Mouse (Mus musculus) heart, embryonic 15.5 days (tissue): ENCODE results near the gene Xylt1. TPM values are rescaled to one million over a fixed set of nuclear protein-coding genes. Genes with fewer than 3 reads are reported as not detected.

ENCODE experiments used
- ATAC-seq: fragments of 200-750 bp; cut with Nextera tagmentation; replicated peaks from 2 replicates; pipeline ENCODE4 v1.8.0; 2017; ENCODE audit warnings: low read depth, moderate TSS enrichment; ENCODE audit not compliant: insufficient number of reproducible peaks, insufficient read depth, low FRiP score
- H3K27ac ChIP-seq: fragments of 300-500 bp; sonication (generic); 2 replicates; pipeline ENCODE4 v1.5.1; 2015; ENCODE audit warnings: mild to moderate bottlenecking, inconsistent platforms
- H3K27me3 ChIP-seq: fragments of 300-500 bp; sonication (generic); 2 replicates; pipeline ENCODE4 v1.6.1; 2015; ENCODE audit warnings: inconsistent platforms
- H3K36me3 ChIP-seq: fragments of 300-500 bp; sonication (generic); 2 replicates; pipeline ENCODE4 v1.6.1; 2015; ENCODE audit warnings: mild to moderate bottlenecking, inconsistent platforms
- H3K4me1 ChIP-seq: fragments of 300-500 bp; sonication (generic); replicated peaks from 2 replicates; pipeline ENCODE4 v1.6.1; 2015; ENCODE audit warnings: inconsistent platforms
- H3K4me2 ChIP-seq: fragments of 300-500 bp; sonication (generic); 2 replicates; pipeline ENCODE4 v1.6.1; 2015; ENCODE audit warnings: inconsistent platforms, mild to moderate bottlenecking, moderate library complexity
- H3K4me3 ChIP-seq: fragments of 300-500 bp; sonication (generic); 2 replicates; pipeline ENCODE4 v1.5.1; 2015; ENCODE audit warnings: mild to moderate bottlenecking, inconsistent platforms
- H3K9ac ChIP-seq: fragments of 300-500 bp; sonication (generic); 2 replicates; pipeline ENCODE4 v1.6.1; 2015; ENCODE audit warnings: mild to moderate bottlenecking, inconsistent platforms
- H3K9me3 ChIP-seq: fragments of 300-500 bp; sonication (generic); replicated peaks from 2 replicates; pipeline ENCODE4 v1.6.1; 2016; ENCODE audit warnings: inconsistent platforms
- WGBS: fragments of 180-500 bp; shearing (Covaris S2); methylation state at CpG from one replicate; pipeline ENCODE4 v1.1.7; 2015; ENCODE audit warnings: mixed read lengths; 5-methylcytosine and 5-hydroxymethylcytosine counted together
- polyA plus RNA-seq: library from polyadenylated mRNA; unstranded; fragments of >200 nt; fragmentation: Nextera tagmentation; extraction: Ambion mirVana; gene quantifications from 2 replicates; pipeline ENCODE4 v1.2.1, GENCODE M21; 2015

The Xylt1 gene
- polyA plus RNA-seq, 1 experiment from 2014 or later, result 0.91 TPM

- Histone ChIP-seq H3K27me3 (no peaks in the 10 kb centered on the region), H3K36me3 (no peaks in the 10 kb centered on the region), H3K4me2 (no peak overlapping the region), H3K4me3 (no peak overlapping the region), H3K9me3 (no peaks in the 10 kb centered on the region), H3K9ac (no peak overlapping the region), H3K27ac (no peak overlapping the region), H3K4me1 (no peaks in the 10 kb centered on the region; the same call in 1 of the 2 replicates)
- ATAC-seq, result no peak
- 87% methylated on average over 7 of the region's 7 CpGs for WGBS
These were observed 104.3 kb downstream of the Xylt1 start for GRCm38 (mm10) chr7:117484989-117485536.

- Histone ChIP-seq H3K36me3 (no peaks in the 10 kb centered on the region), H3K9ac (no peak overlapping the region), H3K4me1 (peaks cover 4% of the 10 kb centered on the region), H3K4me2 (no peak overlapping the region), H3K4me3 (no peak overlapping the region), H3K27ac (peak overlapping the region; percentile 62; the same call in 1 of the 2 replicates), H3K27me3 (no peaks in the 10 kb centered on the region), H3K9me3 (no peaks in the 10 kb centered on the region)
- WGBS, result 60% methylated on average over 7 of the region's 7 CpGs
- ATAC-seq, result no peak
These were observed 105.8 kb downstream of the Xylt1 start for GRCm38 (mm10) chr7:117486425-117487172.

GRCm38 (mm10) chr7:117487173-117487490 lies 106.4 kb downstream of the Xylt1 start:
- Histone ChIP-seq H3K27ac (0 out of 2 replicates have a peak overlapping the region, but pooled peaks have one; percentile 62), H3K4me3 (no peak overlapping the region), H3K9ac (no peak overlapping the region), H3K4me1 (peaks cover 4% of the 10 kb centered on the region), H3K4me2 (no peak overlapping the region), H3K9me3 (no peaks in the 10 kb centered on the region), H3K36me3 (no peaks in the 10 kb centered on the region), H3K27me3 (no peaks in the 10 kb centered on the region)
- no peak for ATAC-seq
- WGBS, result 80% methylated on average over 2 of the region's 2 CpGs

DNA sequence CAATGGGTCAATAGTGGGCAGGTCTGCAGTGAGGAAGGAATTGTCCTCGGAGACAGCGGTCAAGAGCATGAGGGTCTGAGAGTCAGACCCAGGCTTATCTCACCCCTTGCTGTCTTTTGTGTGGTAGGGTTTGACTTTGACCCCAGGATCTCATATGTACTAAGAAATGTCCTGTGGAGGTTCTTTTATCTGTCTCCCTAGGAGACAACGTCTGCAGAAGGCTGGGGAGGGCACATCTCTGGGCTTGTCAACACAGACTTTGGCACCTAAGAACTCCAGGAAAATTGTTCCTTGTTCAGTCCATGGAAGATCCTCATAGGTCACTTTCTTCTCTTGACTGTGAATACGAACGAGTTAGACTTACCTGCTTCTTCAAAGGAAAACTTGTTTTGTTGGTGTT lies 109.2 kb downstream of the Xylt1 start:
- H3K4me1 ChIP-seq, result peaks cover 4% of the 10 kb centered on the region
- no peaks in the 10 kb centered on the region for H3K36me3 ChIP-seq
- H3K9ac ChIP-seq, result no peak overlapping the region
- H3K4me3 ChIP-seq, result no peak overlapping the region
- no peak overlapping the region for H3K4me2 ChIP-seq
- WGBS, result 57% methylated on average over 5 of the region's 5 CpGs
- no peak for ATAC-seq
- H3K27me3 ChIP-seq, result no peaks in the 10 kb centered on the region
- no peaks in the 10 kb centered on the region for H3K9me3 ChIP-seq
- H3K27ac ChIP-seq, result no peak overlapping the region

GRCm38 (mm10) chr7:117490500-117491205 lies 109.9 kb downstream of the Xylt1 start:
- Histone ChIP-seq H3K27ac (no peak overlapping the region), H3K9me3 (no peaks in the 10 kb centered on the region), H3K9ac (no peak overlapping the region), H3K4me2 (no peak overlapping the region), H3K36me3 (no peaks in the 10 kb centered on the region), H3K27me3 (no peaks in the 10 kb centered on the region), H3K4me1 (peaks cover 4% of the 10 kb centered on the region), H3K4me3 (no peak overlapping the region)
- WGBS, result 66% methylated on average over 9 of the region's 9 CpGs
- no peak for ATAC-seq

GRCm38 (mm10) chr7:117491495-117491894 lies 110.7 kb downstream of the Xylt1 start:
- no peaks in the 10 kb centered on the region for H3K27me3 ChIP-seq
- 72% methylated on average over 5 of the region's 5 CpGs for WGBS
- no peak overlapping the region for H3K4me3 ChIP-seq

DNA sequence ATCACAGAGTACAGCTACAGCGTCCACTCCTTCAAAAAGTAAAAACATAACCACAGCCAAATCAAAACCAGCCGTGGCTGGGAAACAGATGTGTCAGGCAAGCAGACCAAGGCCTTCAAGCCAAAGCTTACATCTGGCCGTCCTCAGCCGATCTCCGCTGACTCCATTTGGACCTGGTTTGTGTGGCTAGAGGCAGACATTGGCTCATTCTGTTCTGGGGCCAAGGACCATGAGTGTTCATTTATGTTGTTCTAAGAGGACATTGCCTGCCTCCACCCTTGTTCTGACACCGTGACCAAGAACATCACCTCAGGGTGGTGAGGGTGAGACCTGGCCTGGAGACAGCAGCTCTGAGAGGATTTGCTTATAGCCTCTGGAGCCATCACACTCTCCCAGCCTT lies 113.4 kb downstream of the Xylt1 start:
- no peak for ATAC-seq
- H3K4me3 ChIP-seq, result no peak overlapping the region
- H3K4me2 ChIP-seq, result no peak overlapping the region
- WGBS, result 81% methylated on average over 6 of the region's 6 CpGs
- no peak overlapping the region for H3K9ac ChIP-seq
- no peak overlapping the region for H3K27ac ChIP-seq
- no peaks in the 10 kb centered on the region for H3K9me3 ChIP-seq
- peaks cover 7% of the 10 kb centered on the region for H3K4me1 ChIP-seq
- no peaks in the 10 kb centered on the region for H3K27me3 ChIP-seq
- H3K36me3 ChIP-seq, result no peaks in the 10 kb centered on the region

More at GRCm38 (mm10) chr7:117491495-117491894, 110.7 kb downstream of the Xylt1 start:
- H3K9me3 ChIP-seq, result no peaks in the 10 kb centered on the region
- no peak overlapping the region for H3K27ac ChIP-seq
- H3K36me3 ChIP-seq, result no peaks in the 10 kb centered on the region
- no peak overlapping the region for H3K4me2 ChIP-seq
- no peak for ATAC-seq
- H3K4me1 ChIP-seq, result peaks cover 4% of the 10 kb centered on the region
- H3K9ac ChIP-seq, result no peak overlapping the region

GRCm38 (mm10) chr7:117494618-117495310 lies 114.0 kb downstream of the Xylt1 start:
- H3K4me1 ChIP-seq, result peaks cover 7% of the 10 kb centered on the region
- WGBS, result 85% methylated on average over 8 of the region's 8 CpGs
- ATAC-seq, result no peak
- H3K27me3 ChIP-seq, result no peaks in the 10 kb centered on the region
- no peak overlapping the region for H3K4me2 ChIP-seq
- no peaks in the 10 kb centered on the region for H3K9me3 ChIP-seq
- no peak overlapping the region for H3K9ac ChIP-seq
- no peak overlapping the region for H3K27ac ChIP-seq
- H3K4me3 ChIP-seq, result no peak overlapping the region
- H3K36me3 ChIP-seq, result no peaks in the 10 kb centered on the region

- no peak for ATAC-seq
These were observed 115.0 kb downstream of the Xylt1 start for GRCm38 (mm10) chr7:117495751-117496150.

DNA sequence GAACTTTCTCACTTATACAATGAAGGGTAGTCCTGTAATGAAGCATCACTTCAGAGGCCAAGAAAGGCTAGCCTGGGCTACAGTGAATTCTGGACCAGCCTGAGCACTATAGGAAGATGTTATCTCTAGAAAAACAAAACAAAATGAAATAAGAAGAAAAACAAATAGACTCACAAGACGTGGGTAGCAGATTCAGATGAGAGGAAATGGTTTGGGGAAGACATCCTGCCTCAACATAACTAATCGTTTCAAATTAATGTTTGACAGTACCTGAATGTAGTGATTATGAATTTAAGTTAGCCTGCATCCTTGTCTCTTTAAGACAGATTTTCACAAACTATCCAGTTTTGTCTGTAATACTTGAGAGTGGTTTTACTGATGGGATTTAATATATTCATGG lies 117.4 kb downstream of the Xylt1 start:
- Histone ChIP-seq H3K9ac (no peak overlapping the region), H3K9me3 (0 out of 2 replicates have a peak, but pooled peaks cover 3% of the 10 kb centered on the region), H3K4me1 (0 out of 2 replicates have a peak, but pooled peaks cover 3% of the 10 kb centered on the region), H3K27me3 (no peaks in the 10 kb centered on the region), H3K27ac (no peak overlapping the region), H3K4me2 (no peak overlapping the region), H3K36me3 (no peaks in the 10 kb centered on the region), H3K4me3 (no peak overlapping the region)
- 67% methylated on average over 2 of the region's 2 CpGs for WGBS
- no peak for ATAC-seq

More at GRCm38 (mm10) chr7:117495751-117496150, 115.0 kb downstream of the Xylt1 start:
- 82% methylated on average over 8 of the region's 8 CpGs for WGBS
- H3K36me3 ChIP-seq, result no peaks in the 10 kb centered on the region
- peaks cover 4% of the 10 kb centered on the region for H3K4me1 ChIP-seq
- H3K9me3 ChIP-seq, result no peaks in the 10 kb centered on the region
- no peak overlapping the region for H3K4me2 ChIP-seq
- no peak overlapping the region for H3K4me3 ChIP-seq
- H3K27ac ChIP-seq, result no peak overlapping the region
- no peaks in the 10 kb centered on the region for H3K27me3 ChIP-seq
- no peak overlapping the region for H3K9ac ChIP-seq
